Comparison of ENCODE assay signal across 29 mouse cellular contexts in genomic region chr3:125861601-125862000, GRCm38 (mm10).
A peak's percentile ranks its signal among the peaks of the same experiment; 100 is the strongest.
DNase-seq lines count a peak whose midpoint lies in the region; ATAC-seq and TF ChIP-seq lines count a peak whose summit lies in the region.
"Had no signal": no experiment of that assay in that cellular context is flagged by ENCODE, and none has a peak within 500 bp of the region (broad histone marks: within the 10 kb centered on the region; RNA-seq: fewer than 3 reads in every experiment).

No protein-coding gene starts in this region.

- no peak overlapping the region for H3K4me2 ChIP-seq in hindbrain, postnatal 0 days (ENCODE audit: low read depth, low read length)
- no peak overlapping the region for H3K4me2 ChIP-seq in hindbrain, embryonic 11.5 days (replicated peaks; ENCODE audit: low read depth, low read length)
- no peak overlapping the region for H3K4me2 ChIP-seq in midbrain, postnatal 0 days (ENCODE audit: low read depth, low read length, poor library complexity, severe bottlenecking)
- no peak overlapping the region for H3K4me2 ChIP-seq in midbrain, embryonic 15.5 days
- H3K4me2 ChIP-seq: embryonic facial prominence, embryonic 15.5 days; heart, embryonic 11.5 days; hindbrain, embryonic 13.5 days; limb, embryonic 13.5 days; liver, embryonic 11.5 days; midbrain, embryonic 13.5 days had no signal

- WGBS in hindbrain, postnatal 0 days, result 38% methylated on average over 3 of the region's 3 CpGs
- 72% methylated on average over 3 of the region's 3 CpGs for WGBS in hindbrain, embryonic 11.5 days
- WGBS in midbrain, postnatal 0 days, result 57% methylated on average over 3 of the region's 3 CpGs
- WGBS in midbrain, embryonic 15.5 days, result 55% methylated on average over 3 of the region's 3 CpGs

- H3K27ac ChIP-seq in hindbrain, postnatal 0 days, result no peak overlapping the region
- no peak overlapping the region for H3K27ac ChIP-seq in hindbrain, embryonic 11.5 days (ENCODE audit: low read depth, low read length)
- H3K27ac ChIP-seq in midbrain, postnatal 0 days (ENCODE audit: low read depth, low read length), result no peak overlapping the region
- no peak overlapping the region for H3K27ac ChIP-seq in midbrain, embryonic 15.5 days
- H3K27ac ChIP-seq: embryonic facial prominence, embryonic 10.5 days; embryonic facial prominence, embryonic 15.5 days; hindbrain, embryonic 13.5 days; limb, embryonic 13.5 days; midbrain, embryonic 13.5 days had no signal

- no peaks in the 10 kb centered on the region for H3K36me3 ChIP-seq in hindbrain, postnatal 0 days (ENCODE audit: insufficient read depth, low read length)
- H3K36me3 ChIP-seq in hindbrain, embryonic 11.5 days (ENCODE audit: control insufficient read depth, insufficient read depth, low read length), result no peaks in the 10 kb centered on the region
- H3K36me3 ChIP-seq in midbrain, postnatal 0 days (ENCODE audit: insufficient read depth, low read length), result no peaks in the 10 kb centered on the region
- no peaks in the 10 kb centered on the region for H3K36me3 ChIP-seq in midbrain, embryonic 15.5 days (replicated peaks)
- H3K36me3 ChIP-seq: embryonic facial prominence, embryonic 10.5 days; embryonic facial prominence, embryonic 15.5 days; G1E; hindbrain, embryonic 13.5 days; limb, embryonic 13.5 days; midbrain, embryonic 13.5 days had no signal

- no peaks in the 10 kb centered on the region for H3K4me1 ChIP-seq in hindbrain, postnatal 0 days (ENCODE audit: insufficient read depth, low read length)
- no peaks in the 10 kb centered on the region for H3K4me1 ChIP-seq in hindbrain, embryonic 11.5 days (replicated peaks; ENCODE audit: control insufficient read depth, insufficient read depth, low read length)
- no peaks in the 10 kb centered on the region for H3K4me1 ChIP-seq in midbrain, postnatal 0 days (ENCODE audit: insufficient read depth, low read length)
- no peaks in the 10 kb centered on the region for H3K4me1 ChIP-seq in midbrain, embryonic 15.5 days
- H3K4me1 ChIP-seq: embryonic facial prominence, embryonic 10.5 days; embryonic facial prominence, embryonic 15.5 days; hindbrain, embryonic 13.5 days; limb, embryonic 13.5 days; megakaryocyte, embryonic 14.5 days; midbrain, embryonic 13.5 days had no signal

- no peak overlapping the region for H3K4me3 ChIP-seq in hindbrain, postnatal 0 days (ENCODE audit: low read length)
- H3K4me3 ChIP-seq in hindbrain, embryonic 11.5 days (ENCODE audit: low read depth, low read length), result no peak overlapping the region
- H3K4me3 ChIP-seq in midbrain, postnatal 0 days (ENCODE audit: low read depth, low read length), result no peak overlapping the region
- no peak overlapping the region for H3K4me3 ChIP-seq in midbrain, embryonic 15.5 days
- H3K4me3 ChIP-seq: embryonic facial prominence, embryonic 10.5 days; embryonic facial prominence, embryonic 15.5 days; hindbrain, embryonic 13.5 days; limb, embryonic 13.5 days; megakaryocyte, embryonic 14.5 days; midbrain, embryonic 13.5 days had no signal

- no peaks in the 10 kb centered on the region for H3K27me3 ChIP-seq in hindbrain, postnatal 0 days (ENCODE audit: insufficient read depth, low read length)
- H3K27me3 ChIP-seq in hindbrain, embryonic 11.5 days (ENCODE audit: control insufficient read depth, insufficient read depth, low read length), result no peaks in the 10 kb centered on the region
- H3K27me3 ChIP-seq in midbrain, postnatal 0 days (ENCODE audit: insufficient read depth, low read length), result no peaks in the 10 kb centered on the region
- no peaks in the 10 kb centered on the region for H3K27me3 ChIP-seq in midbrain, embryonic 15.5 days (replicated peaks)
- H3K27me3 ChIP-seq: embryonic facial prominence, embryonic 15.5 days; hindbrain, embryonic 13.5 days; limb, embryonic 13.5 days; megakaryocyte, embryonic 14.5 days; midbrain, embryonic 13.5 days had no signal

- ATAC-seq in hindbrain, postnatal 0 days, result peak; percentile 69
- ATAC-seq in hindbrain, embryonic 11.5 days (ENCODE audit: low FRiP score), result no peak
- no peak for ATAC-seq in midbrain, postnatal 0 days (ENCODE audit: low FRiP score)
- ATAC-seq in midbrain, embryonic 15.5 days (replicated peaks), result no peak
- ATAC-seq: intestine, postnatal 0 days; midbrain, embryonic 13.5 days had no signal

- H3K9ac ChIP-seq in hindbrain, postnatal 0 days (replicated peaks; ENCODE audit: low read length), result no peak overlapping the region
- H3K9ac ChIP-seq in hindbrain, embryonic 11.5 days (ENCODE audit: low read depth, low read length), result no peak overlapping the region
- no peak overlapping the region for H3K9ac ChIP-seq in midbrain, postnatal 0 days (replicated peaks; ENCODE audit: low read length, poor library complexity, severe bottlenecking)
- H3K9ac ChIP-seq in midbrain, embryonic 15.5 days, result no peak overlapping the region
- H3K9ac ChIP-seq: embryonic facial prominence, embryonic 15.5 days; hindbrain, embryonic 13.5 days; limb, embryonic 13.5 days; midbrain, embryonic 13.5 days had no signal

- H3K9me3 ChIP-seq in hindbrain, postnatal 0 days (ENCODE audit: low read length), result no peaks in the 10 kb centered on the region
- H3K9me3 ChIP-seq in hindbrain, embryonic 11.5 days (ENCODE audit: control insufficient read depth, low read length), result no peaks in the 10 kb centered on the region
- no peaks in the 10 kb centered on the region for H3K9me3 ChIP-seq in midbrain, postnatal 0 days (ENCODE audit: low read length)
- no peaks in the 10 kb centered on the region for H3K9me3 ChIP-seq in midbrain, embryonic 15.5 days
- H3K9me3 ChIP-seq: embryonic facial prominence, embryonic 10.5 days; embryonic facial prominence, embryonic 15.5 days; G1E; hindbrain, embryonic 13.5 days; limb, embryonic 13.5 days; megakaryocyte, embryonic 14.5 days; midbrain, embryonic 13.5 days had no signal

- TF ChIP-seq CTCF in hindbrain, postnatal 0 days (IDR thresholded peaks at IDR 0.05; ENCODE audit: low read depth), result no peak
- no peak for TF ChIP-seq CTCF in midbrain, postnatal 0 days (IDR thresholded peaks at IDR 0.05)

- DNase-seq in cerebellum, postnatal 14 days, result peak; percentile 47 to 76
- no peak for DNase-seq in cerebellum, adult 9-10 months
- peak; percentile 65 for DNase-seq in hindbrain, postnatal 0 days (ENCODE audit: low spot score)
- no peak for DNase-seq in hindbrain, embryonic 11.5 days (ENCODE audit: low spot score)
- DNase-seq in midbrain, postnatal 0 days (ENCODE audit: low spot score), result peak; percentile 41
- peak; percentile 34 for DNase-seq in brain, adult 2 months (ENCODE audit: low read depth, low spot score)
- DNase-seq: adrenal gland, adult 8-10 months; cerebellum, adult 11 months; cerebellum, adult 9-11 months; gastrocnemius, postnatal 25 days; heart, adult 18-20 months; heart, postnatal 36 days; kidney, adult 9 months; kidney, postnatal 10 days; layer of hippocampus, postnatal 36 days; lung, postnatal 4 days; thymus, adult 2 months; thymus, postnatal 36 days had no signal

Comparison
In these comparisons a context has a peak if more than half of its experiments do, and no peak if none do; other contexts are left out.
1. DNase-seq: peak in cerebellum, postnatal 14 days (2 of 2), hindbrain, postnatal 0 days (single experiment), midbrain, postnatal 0 days (single experiment) and brain, adult 2 months (single experiment); none in cerebellum, adult 9-10 months (single experiment) and hindbrain, embryonic 11.5 days (single experiment).